In genomic region chr11:20112741-20113480, GRCm38 (mm10) we compare ENCODE assay signal across 8 mouse cellular contexts. TPM values are rescaled to one million over a fixed set of nuclear protein-coding genes. Genes with fewer than 3 reads are reported as not detected.
DNase-seq lines count a peak whose midpoint lies in the region; ATAC-seq and TF ChIP-seq lines count a peak whose summit lies in the region.

Gene Actr2 (minus strand): TSS chr11:20112913.

- no peaks in the 10 kb centered on the region; the same call in 1 of the 2 replicates for H3K9me3 ChIP-seq in forebrain, embryonic 10.5 days
- no peaks in the 10 kb centered on the region for H3K9me3 ChIP-seq in heart, embryonic 15.5 days (replicated peaks)
- no peaks in the 10 kb centered on the region for H3K9me3 ChIP-seq in liver, embryonic 14.5 days (ENCODE audit: control insufficient read depth, low read length)
- H3K9me3 ChIP-seq in neural tube, embryonic 11.5 days (ENCODE audit: control insufficient read depth, low read length), result no peaks in the 10 kb centered on the region
- no peaks in the 10 kb centered on the region for H3K9me3 ChIP-seq in stomach, postnatal 0 days (ENCODE audit: control insufficient read depth, low read length)

- H3K27me3 ChIP-seq in forebrain, embryonic 10.5 days (ENCODE audit: poor library complexity, severe bottlenecking), result no peaks in the 10 kb centered on the region
- no peaks in the 10 kb centered on the region for H3K27me3 ChIP-seq in heart, embryonic 15.5 days
- no peaks in the 10 kb centered on the region for H3K27me3 ChIP-seq in liver, embryonic 14.5 days (ENCODE audit: control insufficient read depth, insufficient read depth, low read length)
- no peaks in the 10 kb centered on the region for H3K27me3 ChIP-seq in neural tube, embryonic 11.5 days (ENCODE audit: control insufficient read depth, insufficient read depth, low read length)
- H3K27me3 ChIP-seq in stomach, postnatal 0 days (ENCODE audit: control insufficient read depth, insufficient read depth, low read length), result no peaks in the 10 kb centered on the region

- no peak for TF ChIP-seq CTCF in liver, embryonic 14.5 days (IDR thresholded peaks at IDR 0.05; ENCODE audit: low read depth)
- no peak for TF ChIP-seq CTCF in stomach, postnatal 0 days (IDR thresholded peaks at IDR 0.05; ENCODE audit: low read depth)

- DNase-seq in CD8-positive naive resting alpha-beta T cell, adult 2 months (ENCODE audit: low read depth in 2 of 2, low spot score in 2 of 2), result peak; percentile 96 to 97
- DNase-seq in c-Kit-positive CD71-negative TER-119-negative erythroid progenitor cells, embryonic 14.5 days (ENCODE audit: low read depth), result peak; percentile 90
- peak; percentile 97 for DNase-seq in forebrain, embryonic 10.5 days (ENCODE audit: extremely low spot score, low spot score)
- peak; percentile 97 to 98 for DNase-seq in kidney, postnatal 25 days
- peak; percentile 95 to 98 (median 95) for DNase-seq in liver, embryonic 14.5 days (ENCODE audit: low read depth in 3 of 3, low spot score in 3 of 3)
- peak; percentile 98 for DNase-seq in neural tube, embryonic 11.5 days (ENCODE audit: low spot score)
- DNase-seq in stomach, postnatal 0 days (ENCODE audit: low spot score), result peak; percentile 99

- peak within 1 kb of the TSS; percentile 93 for H3K27ac ChIP-seq in forebrain, embryonic 10.5 days
- H3K27ac ChIP-seq in heart, embryonic 15.5 days, result peak within 1 kb of the TSS; percentile 97
- H3K27ac ChIP-seq in liver, embryonic 14.5 days, result peak within 1 kb of the TSS; percentile 85
- H3K27ac ChIP-seq in neural tube, embryonic 11.5 days (ENCODE audit: low read depth, low read length), result peak within 1 kb of the TSS; percentile 91
- H3K27ac ChIP-seq in stomach, postnatal 0 days (replicated peaks), result peak within 1 kb of the TSS; percentile 99

- H3K4me3 ChIP-seq in forebrain, embryonic 10.5 days, result peak within 1 kb of the TSS; percentile 90
- H3K4me3 ChIP-seq in heart, embryonic 15.5 days, result peak within 1 kb of the TSS; percentile 87
- H3K4me3 ChIP-seq in liver, embryonic 14.5 days (ENCODE audit: insufficient read depth in 1 of 2, low read depth in 2 of 2, low read length in 2 of 2), result peak within 1 kb of the TSS; percentile 85 to 95
- peak within 1 kb of the TSS; percentile 94 for H3K4me3 ChIP-seq in neural tube, embryonic 11.5 days (ENCODE audit: low read depth, low read length)
- peak within 1 kb of the TSS; percentile 82 for H3K4me3 ChIP-seq in stomach, postnatal 0 days (ENCODE audit: low read depth, low read length)

- no peak for TF ChIP-seq EP300 in liver, embryonic 14.5 days (IDR thresholded peaks at IDR 0.05; ENCODE audit: low read depth)
- peak; percentile 91 for TF ChIP-seq EP300 in stomach, postnatal 0 days (optimal IDR thresholded peaks at IDR 0.05)

- peaks cover 25% of the 10 kb centered on the region for H3K36me3 ChIP-seq in forebrain, embryonic 10.5 days (replicated peaks)
- H3K36me3 ChIP-seq in heart, embryonic 15.5 days, result 0 out of 2 replicates have a peak, but pooled peaks cover 8% of the 10 kb centered on the region
- H3K36me3 ChIP-seq in liver, embryonic 14.5 days (replicated peaks; ENCODE audit: control insufficient read depth, insufficient read depth, low read depth), result peaks cover 3% of the 10 kb centered on the region
- H3K36me3 ChIP-seq in neural tube, embryonic 11.5 days (ENCODE audit: control insufficient read depth, insufficient read depth, low read length), result no peaks in the 10 kb centered on the region
- H3K36me3 ChIP-seq in stomach, postnatal 0 days (ENCODE audit: control insufficient read depth, insufficient read depth, low read length), result no peaks in the 10 kb centered on the region

- H3K4me2 ChIP-seq in heart, embryonic 15.5 days, result peak within 1 kb of the TSS; percentile 69
- peak within 1 kb of the TSS; percentile 95 for H3K4me2 ChIP-seq in liver, embryonic 14.5 days (ENCODE audit: low read depth)
- peak within 1 kb of the TSS; percentile 69 for H3K4me2 ChIP-seq in neural tube, embryonic 11.5 days (ENCODE audit: low read depth)
- H3K4me2 ChIP-seq in stomach, postnatal 0 days (replicated peaks; ENCODE audit: low read depth), result peak within 1 kb of the TSS; percentile 54

- peak; percentile 99 for ATAC-seq in heart, embryonic 15.5 days (replicated peaks; ENCODE audit: insufficient number of reproducible peaks, insufficient read depth, low FRiP score, low read depth)
- peak; percentile 95 for ATAC-seq in liver, embryonic 14.5 days (ENCODE audit: insufficient read depth)
- ATAC-seq in neural tube, embryonic 11.5 days (ENCODE audit: insufficient read depth, low FRiP score, low TSS enrichment), result peak; percentile 99
- ATAC-seq in stomach, postnatal 0 days (ENCODE audit: low FRiP score, low TSS enrichment), result peak; percentile 98

- peaks cover 19% of the 10 kb centered on the region for H3K4me1 ChIP-seq in forebrain, embryonic 10.5 days
- H3K4me1 ChIP-seq in heart, embryonic 15.5 days (replicated peaks), result peaks cover 17% of the 10 kb centered on the region
- H3K4me1 ChIP-seq in liver, embryonic 14.5 days (replicated peaks; ENCODE audit: control insufficient read depth in 2 of 2, insufficient read depth in 2 of 2, low read length in 1 of 2), result peaks cover 14 to 22% of the 10 kb centered on the region in 2 experiments
- peaks cover 5% of the 10 kb centered on the region; the same call in 1 of the 2 replicates for H3K4me1 ChIP-seq in neural tube, embryonic 11.5 days (ENCODE audit: control insufficient read depth, insufficient read depth, low read length)
- H3K4me1 ChIP-seq in stomach, postnatal 0 days (replicated peaks; ENCODE audit: control insufficient read depth, insufficient read depth), result no peaks in the 10 kb centered on the region

- under 1% methylated on average over 56 of the region's 57 CpGs for WGBS in forebrain, embryonic 10.5 days
- WGBS in heart, embryonic 15.5 days, result under 1% methylated on average over 51 of the region's 57 CpGs
- 1% methylated on average over 55 of the region's 57 CpGs for WGBS in liver, embryonic 14.5 days (ENCODE audit: insufficient replicate concordance)
- under 1% methylated on average over 57 of the region's 57 CpGs for WGBS in neural tube, embryonic 11.5 days
- whole genome bisulfite sequencing in stomach, postnatal 0 days, result under 1% methylated on average over 45 of the region's 57 CpGs

- peak within 1 kb of the TSS; percentile 92 for H3K9ac ChIP-seq in heart, embryonic 15.5 days
- H3K9ac ChIP-seq in liver, embryonic 14.5 days (replicated peaks), result peak within 1 kb of the TSS; percentile 96
- peak within 1 kb of the TSS; percentile 88 for H3K9ac ChIP-seq in neural tube, embryonic 11.5 days (ENCODE audit: low read length)
- H3K9ac ChIP-seq in stomach, postnatal 0 days (ENCODE audit: low read length), result peak within 1 kb of the TSS; percentile 95

RNA-seq across cellular contexts. Expression of gene Actr2, which starts in this region (rescaled TPM):
- polyA plus RNA-seq in forebrain, embryonic 10.5 days (2016; fragmentation: Nextera tagmentation; extraction: Ambion mirVana), result 115 TPM in 2 replicates
- polyA plus RNA-seq in heart, embryonic 15.5 days (2015; fragmentation: Nextera tagmentation; extraction: Ambion mirVana), result 79.9 and 80.0 TPM in 2 replicates
- 20.9 and 31.0 TPM in 2 replicates for polyA plus RNA-seq in liver, embryonic 14.5 days (2012; rRNA removed)
- 28.5 and 30.3 TPM in 2 replicates for polyA plus RNA-seq in liver, embryonic 14.5 days (2014; fragmentation: Nextera tagmentation; extraction: Ambion mirVana)
- 75.1 and 78.0 TPM in 2 replicates for polyA plus RNA-seq in neural tube, embryonic 11.5 days (2014; fragmentation: Nextera tagmentation; extraction: Ambion mirVana)
- 87.1 and 94.7 TPM in 2 replicates for polyA plus RNA-seq in stomach, postnatal 0 days (2015; fragmentation: Nextera tagmentation; extraction: Ambion mirVana)

Comparison
In these comparisons a context has a peak if more than half of its experiments do, and no peak if none do; other contexts are left out.
1. Peak in every context shown above with its lines: DNase-seq, ATAC-seq, H3K4me3 ChIP-seq and H3K27ac ChIP-seq.